Comparison of ENCODE assay signal across 23 mouse cellular contexts in the genomic region with DNA sequence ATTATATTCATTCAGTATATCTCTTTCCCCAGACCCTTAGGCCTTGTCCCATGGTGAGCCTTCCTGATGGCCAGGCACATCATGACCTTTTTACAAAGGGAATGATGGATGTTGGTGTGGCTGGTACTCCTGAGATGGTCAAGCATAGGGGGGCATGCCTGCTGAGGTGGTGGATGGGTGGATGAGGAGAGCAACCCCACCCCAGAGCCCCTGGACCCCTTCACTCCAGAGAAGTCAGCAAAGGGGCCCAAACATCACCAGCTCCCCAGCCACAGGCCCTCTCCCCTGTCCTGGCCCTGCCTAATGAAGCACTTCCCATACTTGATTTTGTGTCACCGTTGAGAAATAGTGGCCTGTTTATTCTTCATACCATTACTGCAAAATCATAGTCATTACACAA.
DNase-seq lines count a peak whose midpoint lies in the region; ATAC-seq lines count a peak whose summit lies in the region.
"Had no signal": no experiment of that assay in that cellular context is flagged by ENCODE, and none has a peak within 500 bp of the region (broad histone marks: within the 10 kb centered on the region; RNA-seq: fewer than 3 reads in every experiment).

No protein-coding gene starts in this region.

- no peak overlapping the region for H3K4me2 ChIP-seq in hindbrain, embryonic 13.5 days
- H3K4me2 ChIP-seq in hindbrain, embryonic 11.5 days (replicated peaks; ENCODE audit: low read depth, low read length): no peak overlapping the region
- H3K4me2 ChIP-seq in midbrain, embryonic 15.5 days: no peak overlapping the region
- no peak overlapping the region for H3K4me2 ChIP-seq in midbrain, embryonic 13.5 days (replicated peaks)
- H3K4me2 ChIP-seq in midbrain, embryonic 11.5 days: no peak overlapping the region
- H3K4me2 ChIP-seq: embryonic facial prominence, embryonic 13.5 days; embryonic facial prominence, embryonic 15.5 days; forebrain, embryonic 12.5 days had no signal

- no peak overlapping the region for H3K9ac ChIP-seq in hindbrain, embryonic 13.5 days
- H3K9ac ChIP-seq in hindbrain, embryonic 11.5 days (ENCODE audit: low read depth, low read length): no peak overlapping the region
- no peak overlapping the region for H3K9ac ChIP-seq in midbrain, embryonic 15.5 days
- H3K9ac ChIP-seq in midbrain, embryonic 13.5 days (replicated peaks): no peak overlapping the region
- H3K9ac ChIP-seq in midbrain, embryonic 11.5 days (ENCODE audit: low read length): no peak overlapping the region
- H3K9ac ChIP-seq: embryonic facial prominence, embryonic 13.5 days; embryonic facial prominence, embryonic 15.5 days; forebrain, embryonic 12.5 days had no signal

- no peak overlapping the region for H3K4me3 ChIP-seq in hindbrain, embryonic 13.5 days
- no peak overlapping the region for H3K4me3 ChIP-seq in hindbrain, embryonic 11.5 days (ENCODE audit: low read depth, low read length)
- no peak overlapping the region for H3K4me3 ChIP-seq in midbrain, embryonic 10.5 days
- H3K4me3 ChIP-seq in midbrain, embryonic 15.5 days: no peak overlapping the region
- H3K4me3 ChIP-seq in midbrain, embryonic 13.5 days (replicated peaks): no peak overlapping the region
- no peak overlapping the region for H3K4me3 ChIP-seq in midbrain, embryonic 11.5 days (ENCODE audit: low read depth, low read length)
- H3K4me3 ChIP-seq: embryonic facial prominence, embryonic 13.5 days; embryonic facial prominence, embryonic 15.5 days; erythroblast, embryonic 14.5 days; forebrain, embryonic 10.5 days; forebrain, embryonic 12.5 days had no signal

- peak overlapping the region; percentile 55 for H3K27ac ChIP-seq in hindbrain, embryonic 13.5 days
- no peak overlapping the region for H3K27ac ChIP-seq in hindbrain, embryonic 11.5 days (ENCODE audit: low read depth, low read length)
- H3K27ac ChIP-seq in midbrain, embryonic 10.5 days (replicated peaks): peak overlapping the region; percentile 52; the same call in 1 of the 2 replicates
- H3K27ac ChIP-seq in midbrain, embryonic 15.5 days: no peak overlapping the region
- H3K27ac ChIP-seq in midbrain, embryonic 13.5 days: peak overlapping the region; percentile 31
- H3K27ac ChIP-seq in midbrain, embryonic 11.5 days (ENCODE audit: low read depth, low read length): no peak overlapping the region
- H3K27ac ChIP-seq: embryonic facial prominence, embryonic 13.5 days; embryonic facial prominence, embryonic 15.5 days; forebrain, embryonic 10.5 days; forebrain, embryonic 12.5 days had no signal

- H3K4me1 ChIP-seq in hindbrain, embryonic 13.5 days (replicated peaks): peaks cover 27% of the 10 kb centered on the region
- no peaks in the 10 kb centered on the region for H3K4me1 ChIP-seq in hindbrain, embryonic 11.5 days (replicated peaks; ENCODE audit: control insufficient read depth, insufficient read depth, low read length)
- peaks cover 28% of the 10 kb centered on the region for H3K4me1 ChIP-seq in midbrain, embryonic 10.5 days
- H3K4me1 ChIP-seq in midbrain, embryonic 15.5 days: peaks cover 13% of the 10 kb centered on the region
- H3K4me1 ChIP-seq in midbrain, embryonic 13.5 days (replicated peaks): peaks cover 32% of the 10 kb centered on the region
- H3K4me1 ChIP-seq in midbrain, embryonic 11.5 days (ENCODE audit: control insufficient read depth, insufficient read depth, low read length): peaks cover 10% of the 10 kb centered on the region
- H3K4me1 ChIP-seq: embryonic facial prominence, embryonic 13.5 days; embryonic facial prominence, embryonic 15.5 days had no signal

- DNase-seq in hindbrain, embryonic 11.5 days (ENCODE audit: low spot score): no peak
- no peak for DNase-seq in midbrain, embryonic 10.5 days (ENCODE audit: low spot score)
- no peak for DNase-seq in midbrain, embryonic 11.5 days (ENCODE audit: low spot score, missing footprints)
- peak; percentile 21 for DNase-seq in testis, postnatal 10 days (ENCODE audit: low spot score)
- DNase-seq in testis, postnatal 14 days (ENCODE audit: low spot score): no peak
- DNase-seq: adrenal gland, adult 2 months; adrenal gland, postnatal 10 days; adrenal gland, postnatal 25 days; cerebellum, adult 11 months; cerebellum, adult 18-20 months; cerebellum, adult 8-10 months; cerebellum, adult 9-11 months; cerebellum, postnatal 14 days; cerebellum, postnatal 36 days had no signal

- peaks cover 6% of the 10 kb centered on the region; the same call in 1 of the 2 replicates for H3K9me3 ChIP-seq in hindbrain, embryonic 13.5 days
- no peaks in the 10 kb centered on the region for H3K9me3 ChIP-seq in hindbrain, embryonic 11.5 days (ENCODE audit: control insufficient read depth, low read length)
- H3K9me3 ChIP-seq in midbrain, embryonic 10.5 days (replicated peaks): peaks cover 4% of the 10 kb centered on the region; the same call in 1 of the 2 replicates
- no peaks in the 10 kb centered on the region for H3K9me3 ChIP-seq in midbrain, embryonic 15.5 days
- no peaks in the 10 kb centered on the region; the same call in 1 of the 2 replicates for H3K9me3 ChIP-seq in midbrain, embryonic 13.5 days
- no peaks in the 10 kb centered on the region for H3K9me3 ChIP-seq in midbrain, embryonic 11.5 days (ENCODE audit: control insufficient read depth, low read length)
- H3K9me3 ChIP-seq: embryonic facial prominence, embryonic 13.5 days; embryonic facial prominence, embryonic 15.5 days; forebrain, embryonic 10.5 days; forebrain, embryonic 12.5 days had no signal

- H3K36me3 ChIP-seq in hindbrain, embryonic 13.5 days: no peaks in the 10 kb centered on the region
- H3K36me3 ChIP-seq in hindbrain, embryonic 11.5 days (ENCODE audit: control insufficient read depth, insufficient read depth, low read length): no peaks in the 10 kb centered on the region
- H3K36me3 ChIP-seq in midbrain, embryonic 10.5 days: no peaks in the 10 kb centered on the region
- no peaks in the 10 kb centered on the region for H3K36me3 ChIP-seq in midbrain, embryonic 15.5 days (replicated peaks)
- H3K36me3 ChIP-seq in midbrain, embryonic 13.5 days: no peaks in the 10 kb centered on the region
- H3K36me3 ChIP-seq in midbrain, embryonic 11.5 days (ENCODE audit: control insufficient read depth, insufficient read depth, low read length): no peaks in the 10 kb centered on the region
- H3K36me3 ChIP-seq: embryonic facial prominence, embryonic 13.5 days; embryonic facial prominence, embryonic 15.5 days; forebrain, embryonic 10.5 days; forebrain, embryonic 12.5 days had no signal

- no peaks in the 10 kb centered on the region for H3K27me3 ChIP-seq in hindbrain, embryonic 13.5 days
- H3K27me3 ChIP-seq in hindbrain, embryonic 11.5 days (ENCODE audit: control insufficient read depth, insufficient read depth, low read length): no peaks in the 10 kb centered on the region
- no peaks in the 10 kb centered on the region for H3K27me3 ChIP-seq in midbrain, embryonic 10.5 days (ENCODE audit: low read depth, poor library complexity, severe bottlenecking)
- no peaks in the 10 kb centered on the region for H3K27me3 ChIP-seq in midbrain, embryonic 15.5 days (replicated peaks)
- no peaks in the 10 kb centered on the region for H3K27me3 ChIP-seq in midbrain, embryonic 13.5 days
- H3K27me3 ChIP-seq in midbrain, embryonic 11.5 days (ENCODE audit: control insufficient read depth, insufficient read depth, low read length): no peaks in the 10 kb centered on the region
- H3K27me3 ChIP-seq: embryonic facial prominence, embryonic 13.5 days; embryonic facial prominence, embryonic 15.5 days; forebrain, embryonic 12.5 days had no signal

- 88% methylated on average over 1 of the region's 1 CpGs for WGBS in hindbrain, embryonic 13.5 days
- whole genome bisulfite sequencing in hindbrain, embryonic 11.5 days: 89% methylated on average over 1 of the region's 1 CpGs
- 95% methylated on average over 1 of the region's 1 CpGs for WGBS in midbrain, embryonic 10.5 days
- WGBS in midbrain, embryonic 15.5 days: 91% methylated on average over 1 of the region's 1 CpGs
- 92% methylated on average over 1 of the region's 1 CpGs for WGBS in midbrain, embryonic 13.5 days
- 81% methylated on average over 1 of the region's 1 CpGs for WGBS in midbrain, embryonic 11.5 days

- no peak for ATAC-seq in hindbrain, embryonic 13.5 days (ENCODE audit: low FRiP score)
- ATAC-seq in hindbrain, embryonic 11.5 days (ENCODE audit: low FRiP score): no peak
- no peak for ATAC-seq in midbrain, embryonic 15.5 days (replicated peaks)
- ATAC-seq in midbrain, embryonic 13.5 days: no peak
- no peak for ATAC-seq in midbrain, embryonic 11.5 days (ENCODE audit: low FRiP score)
- ATAC-seq: forebrain, embryonic 14.5 days had no signal

Comparison
In these comparisons a context has a peak if more than half of its experiments do, and no peak if none do; other contexts are left out.
1. H3K27ac ChIP-seq: peak in hindbrain, embryonic 13.5 days (single experiment), midbrain, embryonic 10.5 days (single experiment) and midbrain, embryonic 13.5 days (single experiment); none in hindbrain, embryonic 11.5 days (single experiment), midbrain, embryonic 15.5 days (single experiment) and midbrain, embryonic 11.5 days (single experiment).